Mouse (Mus musculus): ENCODE results near the gene Tbc1d10b.

DNA sequence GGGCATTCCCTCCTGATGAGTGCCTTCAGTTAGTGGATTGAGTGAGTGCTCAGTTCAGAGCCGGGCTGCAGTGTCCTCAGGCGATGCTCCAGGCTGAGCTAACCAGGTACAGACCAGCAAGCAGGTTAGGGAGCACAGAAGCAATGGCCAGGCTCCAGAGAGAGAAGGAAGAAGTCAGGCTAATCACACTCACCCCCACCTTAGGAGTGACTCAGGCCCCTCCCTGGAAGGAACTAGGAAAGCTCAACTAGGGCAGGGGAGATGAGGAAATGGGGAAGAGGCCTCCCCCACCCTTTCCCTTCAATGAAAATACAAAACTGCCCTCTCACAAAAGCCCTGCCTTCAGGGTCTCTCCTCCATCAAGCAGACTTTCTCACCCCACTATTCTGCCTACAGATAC lies 1.7 kb downstream of the Tbc1d10b start:
- TF ChIP-seq MXI1 (IDR thresholded peaks at IDR 0.05; ENCODE audit: low read depth, low read length) (no peak), HCFC1 (IDR thresholded peaks at IDR 0.05; ENCODE audit: low read depth, low read length) (no peak), CTCF (IDR thresholded peaks at IDR 0.05 in 2 of 3, conservative IDR thresholded peaks at IDR 0.05 in 1 of 3; ENCODE audit: control insufficient read depth in 1 of 3, insufficient read depth in 1 of 3, low read depth in 2 of 3, low read length in 3 of 3, poor library complexity in 1 of 3, severe bottlenecking in 1 of 3) (no peak), POLR2A (IDR thresholded peaks at IDR 0.05; ENCODE audit: control insufficient read depth in 1 of 2, insufficient read depth in 1 of 2, low read depth in 1 of 2, low read length in 2 of 2, poor library complexity in 1 of 2) (peak in 1 of 2 experiments; percentile 41; a peak in 1 of 4 replicates), GATA1 (IDR thresholded peaks at IDR 0.05; ENCODE audit: low read depth, low read length) (no peak), GABPA (IDR thresholded peaks at IDR 0.05; ENCODE audit: low read depth, low read length) (no peak), CHD1 (IDR thresholded peaks at IDR 0.05; ENCODE audit: low read depth, low read length) (no peak)

Data from MEL (cell line).